Mouse (Mus musculus): ENCODE measurements at regions not wholly inside any gene's neighbourhood (a gene's known extent, or its start where the extent isn't known, plus 50 kb on each side); places are given as distances from the start of the nearest gene placed in this dataset.

DNA sequence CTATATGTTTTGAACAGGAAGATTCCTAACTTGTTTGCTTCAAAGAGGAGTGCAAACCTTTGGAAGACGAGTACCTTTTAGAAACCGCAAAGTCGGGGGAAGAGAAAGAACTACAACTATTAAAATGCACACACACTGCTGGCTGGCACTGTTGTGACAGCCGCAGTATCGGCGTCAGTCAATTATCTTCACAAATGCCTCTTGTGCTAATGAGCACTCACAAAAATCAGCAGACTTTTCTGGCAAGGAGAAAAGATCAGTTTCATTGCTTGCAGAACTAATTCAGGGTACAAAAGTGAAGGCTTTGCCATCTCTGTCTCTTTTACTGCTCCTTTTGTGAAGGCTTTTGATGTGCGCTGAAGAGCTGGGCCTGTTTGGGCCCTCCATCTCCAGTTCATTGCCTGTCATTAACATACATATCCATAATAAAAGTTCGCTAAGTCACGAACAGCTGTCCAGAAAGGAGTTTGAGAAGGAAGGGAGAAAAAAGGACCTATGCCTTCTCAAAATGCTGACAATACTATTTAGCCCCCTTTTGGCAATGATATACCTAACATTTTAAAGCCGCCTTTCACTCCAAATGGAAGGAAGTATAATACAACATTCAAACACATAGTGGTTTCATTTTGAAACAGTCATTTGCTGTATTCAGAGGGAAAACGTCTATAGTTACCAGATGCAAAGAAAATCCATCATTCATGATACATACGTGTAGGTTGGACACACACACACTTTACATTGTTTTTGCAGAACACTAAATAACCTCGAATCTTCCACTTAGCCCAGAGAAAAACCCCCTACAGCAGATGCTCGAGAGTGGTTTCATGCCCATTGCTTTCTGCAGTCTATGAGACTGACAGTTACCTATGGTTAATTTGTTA is 186.6 kb upstream of the Sp8 start:
- DNase-seq (ENCODE audit: low spot score in 2 of 2): no peak

GRCm38 (mm10) chr12:118650483-118651160 is 195.5 kb upstream of the Sp8 start:
- DNase-seq (ENCODE audit: low spot score in 2 of 2): no peak

- DNase-seq (ENCODE audit: low spot score in 2 of 2): no peak
Measured at GRCm38 (mm10) chr12:118649323-118649973, 196.7 kb upstream of the Sp8 start.

- DNase-seq (ENCODE audit: low spot score in 2 of 2): no peak
Measured at GRCm38 (mm10) chr12:118648673-118649072, 197.5 kb upstream of the Sp8 start.

DNA sequence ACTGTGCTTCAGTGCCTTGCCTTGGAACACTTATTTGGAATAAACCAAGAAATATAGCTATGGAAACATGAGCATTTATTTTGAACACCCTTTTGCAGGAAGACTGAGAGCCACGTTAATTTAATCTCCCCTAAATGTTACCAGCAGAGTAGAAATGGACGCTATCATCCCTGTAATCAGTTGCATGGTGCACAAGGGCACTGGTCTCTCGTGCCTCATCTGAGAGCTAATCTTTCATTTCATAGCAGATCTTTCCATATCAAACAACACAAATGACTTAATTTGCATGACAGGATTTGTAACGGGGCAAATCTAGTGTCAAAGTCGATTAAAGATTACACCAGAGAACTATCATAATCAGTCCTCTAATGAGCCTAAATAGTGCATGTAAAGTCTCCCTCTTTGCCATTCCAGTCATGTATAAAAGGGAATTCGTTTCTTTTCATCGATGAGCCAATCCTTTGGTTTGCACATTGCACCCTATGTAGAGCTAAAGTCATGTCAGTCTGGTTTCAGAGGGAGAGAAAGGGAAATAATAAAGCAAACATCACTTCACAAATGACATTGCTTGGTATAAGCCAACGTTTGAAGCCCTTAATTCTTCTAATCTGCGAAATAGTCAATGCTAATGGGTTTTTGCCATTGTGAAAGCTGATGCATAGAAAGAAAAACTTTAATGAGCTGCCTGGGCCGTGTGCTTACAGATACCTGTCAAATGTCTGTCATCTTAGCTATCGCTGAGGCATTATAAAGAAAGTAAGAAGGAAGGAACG is 198.7 kb upstream of the Sp8 start:
- DNase-seq (ENCODE audit: low spot score in 2 of 2): no peak

DNA sequence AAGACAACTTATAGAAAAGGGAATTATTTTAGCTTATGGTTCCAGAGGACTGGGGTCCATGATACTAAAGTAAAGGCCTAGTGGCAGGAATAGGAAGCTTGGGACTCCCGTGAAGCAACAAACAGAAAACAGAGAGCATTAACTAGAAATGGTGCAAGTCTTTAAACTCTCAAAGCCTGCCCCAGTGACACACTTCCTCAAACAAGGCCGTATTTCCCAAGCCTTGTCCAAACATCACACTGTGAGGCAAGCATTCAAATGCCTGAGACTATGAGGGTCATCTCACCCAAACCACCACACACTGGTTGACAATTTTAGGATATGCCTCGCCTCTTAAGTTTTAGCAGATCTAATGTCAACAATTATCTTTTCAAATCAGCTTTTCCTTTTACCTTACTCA is 205.2 kb upstream of the Sp8 start:
- DNase-seq (ENCODE audit: low spot score in 2 of 2): no peak

DNA sequence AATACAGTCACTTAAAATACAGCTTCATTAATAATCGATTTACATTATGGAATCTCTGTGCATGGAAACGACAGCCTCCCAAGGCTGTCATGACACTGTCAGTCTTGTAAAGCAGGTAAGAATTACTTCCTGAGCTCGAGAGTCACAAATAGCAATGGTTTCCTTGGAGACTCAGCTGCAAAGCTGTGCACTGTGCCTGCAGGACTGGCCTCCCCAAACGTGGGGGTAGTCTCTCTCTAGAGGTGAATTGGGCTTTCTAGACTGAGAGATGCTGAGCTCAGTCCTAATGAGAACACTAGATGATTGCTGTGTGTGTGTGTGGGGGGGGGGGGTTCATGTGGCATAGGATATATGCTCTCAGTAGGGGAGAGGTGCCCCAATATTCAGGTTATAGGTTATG is 208.9 kb upstream of the Sp8 start:
- DNase-seq (ENCODE audit: low spot score in 2 of 2): peak; percentile 20 to 22

DNA sequence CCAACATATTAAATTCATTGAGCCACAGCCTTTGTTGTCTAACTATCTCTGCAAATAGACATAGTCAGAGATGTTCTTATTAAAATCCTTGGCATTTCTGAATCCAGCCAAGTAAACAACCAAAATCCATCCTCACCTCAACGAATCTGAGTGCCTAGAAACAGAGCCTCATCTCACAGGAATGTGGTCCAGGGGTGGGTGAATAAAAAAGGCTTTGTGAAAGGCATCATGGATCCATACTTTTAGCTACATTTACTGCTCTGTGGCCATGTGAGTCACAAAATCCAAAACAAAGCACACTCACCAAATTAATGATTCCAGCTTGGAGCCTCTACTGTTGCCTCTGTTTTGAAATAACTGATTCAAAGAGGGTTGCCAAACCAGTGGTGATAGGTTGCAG is 210.7 kb upstream of the Sp8 start:
- no peak for DNase-seq (ENCODE audit: low spot score in 2 of 2)

GRCm38 (mm10) chr12:118630373-118630772 is 215.8 kb upstream of the Sp8 start:
- no peak for DNase-seq (ENCODE audit: low spot score in 2 of 2)

DNA sequence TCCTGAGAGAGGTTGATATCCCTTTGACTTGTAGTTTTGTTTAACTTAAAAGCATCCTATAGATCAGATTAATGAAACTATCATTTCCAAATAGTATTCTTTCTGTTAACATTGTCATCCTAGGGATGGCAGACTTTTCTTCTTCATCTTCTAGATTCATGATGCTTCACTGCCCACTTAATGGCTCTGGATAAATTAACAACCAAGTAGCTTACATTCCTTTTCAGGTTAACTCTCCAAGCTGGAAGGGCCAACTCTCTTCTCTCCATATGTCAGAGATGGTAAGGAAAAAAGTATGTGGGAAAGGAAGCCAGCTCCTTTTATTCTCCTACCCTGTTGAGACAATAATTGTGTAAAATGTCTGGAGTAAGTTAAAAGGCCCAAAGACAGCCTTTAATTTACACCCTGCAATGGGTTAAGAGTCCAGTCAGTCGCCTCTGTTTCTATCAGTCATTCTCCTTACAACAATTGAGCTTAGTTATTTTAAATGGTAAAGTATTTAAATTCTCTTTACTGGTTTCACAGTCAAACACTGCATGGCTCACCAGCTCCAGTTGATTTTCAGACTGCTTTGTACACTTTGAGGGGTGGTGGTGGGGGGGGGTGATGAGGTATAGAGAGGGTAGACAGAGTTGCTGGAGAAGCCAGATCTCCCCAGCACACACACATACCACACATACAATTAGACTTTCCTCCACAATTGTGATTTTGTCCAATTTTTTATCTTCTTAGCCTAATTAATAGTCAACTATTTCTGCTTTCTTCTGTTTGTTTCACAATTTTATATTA is 224.2 kb upstream of the Sp8 start:
- no peak for DNase-seq (ENCODE audit: low spot score in 2 of 2)

- no peak for DNase-seq (ENCODE audit: low spot score in 2 of 2)
Measured at GRCm38 (mm10) chr12:118620847-118621636, 225.1 kb upstream of the Sp8 start.

- no peak for DNase-seq (ENCODE audit: low spot score in 2 of 2)
Measured at GRCm38 (mm10) chr12:118597015-118597414, 249.1 kb upstream of the Sp8 start.

DNA sequence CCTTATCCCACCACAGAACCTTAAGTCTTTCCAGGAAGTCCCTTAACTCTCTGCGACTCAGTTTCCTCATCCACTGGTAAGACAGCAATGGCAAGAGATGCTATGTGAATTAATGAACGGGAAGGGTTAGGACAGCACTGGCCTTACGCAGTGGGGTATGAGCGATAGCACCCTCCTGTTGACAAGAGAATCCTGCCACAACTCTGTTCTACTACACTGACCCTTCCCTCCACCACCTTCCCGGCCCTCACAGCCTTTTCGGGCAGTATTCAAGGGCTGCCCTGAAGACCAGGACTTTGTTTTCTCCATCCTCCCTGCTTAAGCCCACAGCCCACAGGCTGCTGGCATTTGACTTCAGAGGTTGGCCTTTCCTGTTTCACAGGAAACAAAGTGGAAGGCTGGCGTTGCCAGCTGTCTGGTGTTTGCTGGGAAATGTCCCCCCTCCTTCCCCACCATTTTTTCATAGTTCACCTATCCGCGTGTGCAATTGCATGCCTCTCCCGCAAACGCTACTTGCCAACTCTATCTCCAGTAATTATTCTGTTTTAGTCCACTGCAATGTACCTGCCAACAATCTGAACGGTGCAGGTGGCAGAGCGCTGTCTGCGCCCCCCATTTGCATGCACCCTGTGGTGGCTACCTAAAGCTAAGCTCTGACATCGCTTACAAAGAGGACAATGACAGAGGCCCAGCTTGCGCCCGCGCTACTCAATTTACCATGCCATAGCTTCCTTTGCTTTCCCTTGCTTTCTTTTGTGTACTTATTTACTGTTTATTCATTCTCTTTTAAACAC is 251.2 kb upstream of the Sp8 start:
- DNase-seq (ENCODE audit: low spot score in 2 of 2): no peak

GRCm38 (mm10) chr12:118583829-118584628 is 262.1 kb upstream of the Sp8 start:
- peak; percentile 25 to 52 for DNase-seq (ENCODE audit: low spot score in 2 of 2)

DNA sequence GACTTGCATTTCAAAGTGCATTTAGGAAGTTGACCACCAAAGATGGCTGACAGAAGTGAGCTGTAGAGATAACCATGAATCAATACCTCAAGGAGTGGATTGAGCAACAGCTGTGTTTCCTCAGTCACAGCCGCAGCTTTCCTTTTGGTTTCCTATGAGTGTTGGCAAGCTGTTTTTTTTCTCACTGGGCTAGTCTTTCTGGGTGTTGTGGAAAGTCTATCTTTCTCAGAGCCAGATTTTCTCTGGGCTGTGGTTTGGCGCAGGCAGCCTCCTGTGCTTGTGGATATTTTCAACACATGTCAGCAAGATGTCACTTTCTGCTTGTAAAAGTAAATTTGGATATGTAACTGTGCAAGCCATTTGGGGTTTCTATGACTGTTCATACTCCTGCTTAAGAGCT is 268.6 kb upstream of the Sp4 start:
- peak; percentile 43 to 60 for DNase-seq (ENCODE audit: low spot score in 2 of 2)

- no peak for DNase-seq (ENCODE audit: low spot score in 2 of 2)
Measured at GRCm38 (mm10) chr12:118566681-118567080, 265.4 kb upstream of the Sp4 start.

DNA sequence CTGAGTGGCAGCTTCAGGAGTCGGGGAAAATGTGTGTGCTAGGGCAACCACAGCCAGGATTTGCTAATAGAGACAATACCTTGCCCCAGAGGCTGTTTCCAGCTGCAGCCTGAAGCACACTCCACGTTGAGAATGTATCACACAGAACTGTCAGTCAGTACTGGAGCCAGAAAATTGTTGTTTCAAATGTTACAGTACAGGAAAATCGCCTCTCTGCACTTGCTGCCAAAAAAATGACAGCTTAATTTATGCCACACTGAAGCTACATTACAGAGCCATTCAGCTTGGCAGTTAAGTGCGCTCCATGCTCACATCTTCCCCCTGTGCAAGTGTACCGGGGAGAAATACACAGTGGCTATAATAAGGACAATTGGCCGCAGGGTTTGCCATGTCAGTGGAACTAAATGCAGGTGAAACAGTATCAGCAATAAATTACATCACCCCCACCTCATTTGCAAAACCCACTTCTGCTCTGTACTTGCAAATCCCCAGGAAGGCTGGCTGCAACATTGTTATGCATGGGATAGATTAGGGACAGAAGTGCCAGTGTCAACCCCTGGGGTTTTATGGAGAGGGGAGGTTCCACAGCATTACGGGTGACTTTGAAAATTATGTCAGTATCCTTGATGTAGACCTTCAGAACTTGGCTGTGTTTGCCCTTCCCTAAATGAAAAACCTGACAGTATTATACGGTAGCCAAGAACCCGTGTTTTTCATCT is 263.3 kb upstream of the Sp4 start:
- peak in 1 of 2 experiments; percentile 33 for DNase-seq (ENCODE audit: low spot score in 2 of 2)

- DNase-seq (ENCODE audit: low spot score in 2 of 2): no peak
Measured at GRCm38 (mm10) chr12:118562226-118562625, 261.0 kb upstream of the Sp4 start.
